Mouse (Mus musculus): ENCODE measurements around the gene Mettl1. TPM values are rescaled to one million over a fixed set of nuclear protein-coding genes. Genes with fewer than 3 reads are reported as not detected.
A peak's percentile ranks its signal among the peaks of the same experiment; 100 is the strongest.

The Mettl1 gene
- total and polyA plus RNA-seq, 3 experiments = 11.3 to 36.0 (median 33.4) TPM

DNA sequence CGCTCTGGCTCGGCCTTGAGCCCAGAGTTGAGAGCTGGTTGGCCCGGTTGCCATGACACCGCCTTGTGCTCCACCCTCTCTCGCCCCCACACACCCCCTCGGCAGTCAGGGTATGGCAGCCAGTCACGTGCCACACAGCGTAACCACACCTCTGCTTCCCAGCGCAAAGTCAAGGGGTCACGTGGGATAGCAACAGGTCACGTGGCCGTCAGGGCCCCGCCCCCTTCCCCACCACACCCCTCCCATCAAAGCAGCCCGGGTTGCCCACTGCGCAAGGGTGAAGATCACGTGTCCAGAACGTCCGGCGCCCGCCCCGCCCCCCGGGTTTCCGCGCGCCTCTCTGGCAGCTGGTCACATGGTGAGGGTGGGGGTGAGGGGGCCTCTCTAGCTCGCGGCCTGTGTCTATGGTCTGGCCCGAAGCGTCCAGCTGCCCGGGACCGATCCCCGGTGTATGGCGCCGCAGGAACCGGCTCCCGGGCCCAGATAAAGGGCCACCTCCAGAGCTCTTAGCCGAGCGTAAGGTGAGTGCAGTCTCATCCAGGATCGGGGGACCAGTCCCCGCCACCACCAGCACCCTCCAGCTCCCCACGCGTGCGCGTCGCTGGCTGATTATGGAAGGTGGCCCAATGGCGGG is 22.1 kb downstream of the Mettl1 start, which contains the start of gene Cdk4:
Gene Cdk4, plus strand, starts transcription at position 296 of the 634 bp plus-strand sequence.
- Histone ChIP-seq H3K4me3 (ENCODE audit: low read depth, low read length) (peak within 1 kb of the TSS; percentile 85), H3K9me3 (replicated peaks) (0 out of 2 replicates have a peak, but pooled peaks cover 2% of the 10 kb centered on the region), H3K27me3 (ENCODE audit: insufficient read depth, low read length) (peaks cover 32% of the 10 kb centered on the region), H3K36me3 (replicated peaks) (peaks cover 42% of the 10 kb centered on the region), H3K4me1 (ENCODE audit: insufficient read depth, low read depth, low read length) (peaks cover 67% of the 10 kb centered on the region)
- DNase-seq (ENCODE audit: low spot score) (peak; percentile 97), ATAC-seq (ENCODE audit: extremely low read depth, insufficient number of reproducible peaks, low FRiP score, poor library complexity, severe bottlenecking) (peak; percentile 85)
- TF ChIP-seq GATA2 (IDR thresholded peaks at IDR 0.05; ENCODE audit: borderline replicate concordance, low read depth, low read length) = no peak
- no peak for TF ChIP-seq TAL1 (conservative IDR thresholded peaks at IDR 0.05; ENCODE audit: low read depth, low read length)
- TF ChIP-seq GATA1 (IDR thresholded peaks at IDR 0.05; ENCODE audit: borderline replicate concordance, low read length) = no peak
- TF ChIP-seq CTCF (IDR thresholded peaks at IDR 0.05; ENCODE audit: low read depth, low read length) = no peak
- no peak for TF ChIP-seq POLR2AphosphoS5 (IDR thresholded peaks at IDR 0.05; ENCODE audit: insufficient replicate concordance, low read depth, low read length)

DNA sequence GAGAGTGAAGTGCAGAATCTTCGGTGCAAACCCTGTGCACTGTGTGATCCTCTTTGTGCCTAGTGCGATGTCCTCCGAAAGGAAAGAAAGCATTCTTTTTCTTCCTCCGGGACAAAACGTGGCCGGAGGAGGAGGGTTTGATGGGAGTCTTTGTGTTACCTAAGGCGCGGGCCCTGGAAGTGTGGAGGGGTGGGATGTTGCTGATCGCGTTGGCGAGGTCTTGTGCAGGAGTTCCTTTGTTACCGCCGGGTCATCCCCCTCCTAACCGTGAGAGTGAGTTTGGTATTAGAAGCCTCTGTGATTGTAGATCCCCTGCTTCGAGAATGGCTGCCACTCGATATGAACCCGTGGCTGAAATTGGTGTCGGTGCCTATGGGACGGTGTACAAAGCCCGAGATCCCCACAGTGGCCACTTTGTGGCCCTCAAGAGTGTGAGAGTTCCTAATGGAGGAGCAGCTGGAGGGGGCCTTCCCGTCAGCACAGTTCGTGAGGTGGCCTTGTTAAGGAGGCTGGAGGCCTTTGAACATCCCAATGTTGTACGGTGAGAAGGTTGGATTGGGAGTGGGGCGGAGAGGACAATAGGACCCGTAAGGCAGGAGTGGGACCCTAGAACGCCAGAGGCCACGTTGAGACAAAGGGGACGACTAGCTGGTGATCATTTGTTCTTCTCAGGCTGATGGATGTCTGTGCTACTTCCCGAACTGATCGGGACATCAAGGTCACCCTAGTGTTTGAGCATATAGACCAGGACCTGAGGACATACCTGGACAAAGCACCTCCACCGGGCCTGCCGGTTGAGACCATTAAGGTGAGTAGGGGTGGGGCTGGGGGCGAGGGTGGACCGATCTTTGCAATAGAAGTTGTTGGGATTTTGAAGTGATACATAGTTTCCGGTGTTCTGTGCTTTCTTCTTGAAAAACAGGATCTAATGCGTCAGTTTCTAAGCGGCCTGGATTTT is 23.0 kb downstream of the Mettl1 start:
- Histone ChIP-seq H3K4me1 (ENCODE audit: insufficient read depth, low read depth, low read length) (peaks cover 68% of the 10 kb centered on the region), H3K36me3 (replicated peaks) (peaks cover 49% of the 10 kb centered on the region), H3K9me3 (replicated peaks) (0 out of 2 replicates have a peak, but pooled peaks cover 2% of the 10 kb centered on the region), H3K27me3 (ENCODE audit: insufficient read depth, low read length) (peaks cover 24% of the 10 kb centered on the region), H3K4me3 (ENCODE audit: low read depth, low read length) (peak overlapping the region; percentile 85)
- no peak for ATAC-seq (ENCODE audit: extremely low read depth, insufficient number of reproducible peaks, low FRiP score, poor library complexity, severe bottlenecking)
- DNase-seq (ENCODE audit: low spot score) = no peak
- TF ChIP-seq TAL1 (conservative IDR thresholded peaks at IDR 0.05; ENCODE audit: low read depth, low read length) (no peak), GATA2 (IDR thresholded peaks at IDR 0.05; ENCODE audit: borderline replicate concordance, low read depth, low read length) (no peak), GATA1 (IDR thresholded peaks at IDR 0.05; ENCODE audit: borderline replicate concordance, low read length) (no peak), POLR2AphosphoS5 (IDR thresholded peaks at IDR 0.05; ENCODE audit: insufficient replicate concordance, low read depth, low read length) (no peak), CTCF (IDR thresholded peaks at IDR 0.05; ENCODE audit: low read depth, low read length) (no peak)

DNA sequence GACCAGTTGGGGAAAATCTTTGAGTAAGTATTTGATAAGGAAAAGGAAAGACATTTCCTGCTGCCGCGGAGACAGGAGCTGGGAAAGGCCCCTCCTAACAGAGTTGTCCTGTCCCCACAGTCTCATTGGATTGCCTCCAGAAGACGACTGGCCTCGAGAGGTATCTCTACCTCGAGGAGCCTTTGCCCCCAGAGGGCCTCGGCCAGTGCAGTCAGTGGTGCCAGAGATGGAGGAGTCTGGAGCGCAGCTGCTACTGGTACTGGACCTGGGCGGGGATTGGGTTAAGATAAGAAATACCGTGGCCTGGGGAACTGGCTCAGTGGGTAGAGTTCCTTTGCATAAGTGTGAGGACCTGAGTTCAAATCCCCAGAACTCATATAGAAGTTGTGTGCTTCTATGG is 24.8 kb downstream of the Mettl1 start:
- Histone ChIP-seq H3K4me3 (ENCODE audit: low read depth, low read length) (no peak overlapping the region; the same call in 1 of the 2 replicates), H3K9me3 (replicated peaks) (0 out of 2 replicates have a peak, but pooled peaks cover 2% of the 10 kb centered on the region), H3K4me1 (ENCODE audit: insufficient read depth, low read depth, low read length) (peaks cover 66% of the 10 kb centered on the region), H3K27me3 (ENCODE audit: insufficient read depth, low read length) (peaks cover 9% of the 10 kb centered on the region), H3K36me3 (replicated peaks) (peaks cover 51% of the 10 kb centered on the region)
- DNase-seq (ENCODE audit: low spot score) (no peak), ATAC-seq (ENCODE audit: extremely low read depth, insufficient number of reproducible peaks, low FRiP score, poor library complexity, severe bottlenecking) (no peak)
- TF ChIP-seq GATA1 (IDR thresholded peaks at IDR 0.05; ENCODE audit: borderline replicate concordance, low read length) (no peak), TAL1 (conservative IDR thresholded peaks at IDR 0.05; ENCODE audit: low read depth, low read length) (no peak), GATA2 (IDR thresholded peaks at IDR 0.05; ENCODE audit: borderline replicate concordance, low read depth, low read length) (no peak), POLR2AphosphoS5 (IDR thresholded peaks at IDR 0.05; ENCODE audit: insufficient replicate concordance, low read depth, low read length) (no peak), CTCF (IDR thresholded peaks at IDR 0.05; ENCODE audit: low read depth, low read length) (no peak)

DNA sequence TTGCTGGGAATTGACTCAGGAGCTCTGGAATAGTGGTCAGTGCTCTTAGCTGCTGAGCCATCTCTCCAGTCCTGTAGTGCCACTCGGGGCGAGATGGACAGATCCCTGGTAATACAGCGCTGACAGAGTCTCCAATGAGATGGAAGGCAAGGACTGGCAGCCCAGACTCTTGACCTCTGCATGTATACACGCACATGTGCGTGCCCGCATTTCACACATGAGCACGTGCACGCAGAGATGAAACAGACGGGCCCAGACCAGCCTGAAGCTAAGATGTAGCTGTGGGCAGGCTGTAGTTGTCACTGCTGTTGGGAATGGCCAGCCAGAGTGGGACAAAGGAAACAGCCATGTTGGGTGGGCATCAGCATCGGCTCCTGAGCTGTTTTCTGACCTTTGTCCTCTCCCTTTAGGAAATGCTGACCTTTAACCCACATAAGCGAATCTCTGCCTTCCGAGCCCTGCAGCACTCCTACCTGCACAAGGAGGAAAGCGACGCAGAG is 25.4 kb downstream of the Mettl1 start:
- H3K4me3 ChIP-seq (ENCODE audit: low read depth, low read length) = peak overlapping the region; percentile 2; the same call in 1 of the 2 replicates
- ATAC-seq (ENCODE audit: extremely low read depth, insufficient number of reproducible peaks, low FRiP score, poor library complexity, severe bottlenecking) (no peak), DNase-seq (ENCODE audit: low spot score) (no peak)
- H3K4me1 ChIP-seq (ENCODE audit: insufficient read depth, low read depth, low read length) = peaks cover 69% of the 10 kb centered on the region
- peaks cover 54% of the 10 kb centered on the region for H3K36me3 ChIP-seq (replicated peaks)
- 0 out of 2 replicates have a peak, but pooled peaks cover 2% of the 10 kb centered on the region for H3K9me3 ChIP-seq (replicated peaks)
- TF ChIP-seq GATA2 (IDR thresholded peaks at IDR 0.05; ENCODE audit: borderline replicate concordance, low read depth, low read length) = no peak
- no peak for TF ChIP-seq TAL1 (conservative IDR thresholded peaks at IDR 0.05; ENCODE audit: low read depth, low read length)
- no peak for TF ChIP-seq POLR2AphosphoS5 (IDR thresholded peaks at IDR 0.05; ENCODE audit: insufficient replicate concordance, low read depth, low read length)
- no peak for TF ChIP-seq GATA1 (IDR thresholded peaks at IDR 0.05; ENCODE audit: borderline replicate concordance, low read length)
- no peak for TF ChIP-seq CTCF (IDR thresholded peaks at IDR 0.05; ENCODE audit: low read depth, low read length)
- H3K27me3 ChIP-seq (ENCODE audit: insufficient read depth, low read length) = peaks cover 4% of the 10 kb centered on the region; the same call in 1 of the 2 replicates

DNA sequence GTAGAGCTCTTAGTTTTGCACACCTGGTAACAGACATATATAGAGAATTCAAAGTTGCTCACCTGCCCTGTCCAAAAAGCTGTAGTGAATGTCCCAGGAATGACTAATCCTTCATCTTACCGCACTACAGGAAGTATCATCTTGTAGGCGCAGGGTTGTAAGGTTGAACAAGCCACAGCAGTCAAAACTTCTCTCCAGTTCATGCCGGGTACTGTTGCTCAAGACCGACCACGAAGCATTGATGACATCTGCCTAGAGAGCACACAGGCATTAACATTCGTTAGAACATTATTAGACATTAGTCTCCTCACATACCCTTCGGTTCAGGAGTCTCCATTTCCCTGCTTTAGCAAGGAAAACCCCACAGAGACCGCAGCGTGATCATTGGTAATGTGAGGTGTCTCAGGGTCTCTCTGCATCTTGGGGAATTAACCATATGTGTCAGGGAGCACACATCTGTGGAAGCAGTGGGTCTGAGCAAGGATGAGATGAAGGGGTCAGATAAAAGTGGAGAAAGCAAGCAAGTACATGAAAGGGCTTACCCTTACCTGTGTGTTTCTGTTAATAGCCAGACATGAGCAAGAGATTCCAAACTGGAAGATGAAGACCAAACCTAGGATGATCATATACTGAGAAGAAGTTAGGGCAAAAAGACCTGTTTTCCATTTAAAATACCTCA is 27.3 kb downstream of the Mettl1 start:
- ATAC-seq (ENCODE audit: extremely low read depth, insufficient number of reproducible peaks, low FRiP score, poor library complexity, severe bottlenecking) (no peak), DNase-seq (ENCODE audit: low spot score) (no peak)
- H3K4me3 ChIP-seq (ENCODE audit: low read depth, low read length) = peak overlapping the region; percentile 72; the same call in 1 of the 2 replicates
- peaks cover 54% of the 10 kb centered on the region for H3K36me3 ChIP-seq (replicated peaks)
- 0 out of 2 replicates have a peak, but pooled peaks cover 2% of the 10 kb centered on the region for H3K9me3 ChIP-seq (replicated peaks)
- no peak for TF ChIP-seq GATA2 (IDR thresholded peaks at IDR 0.05; ENCODE audit: borderline replicate concordance, low read depth, low read length)
- TF ChIP-seq POLR2AphosphoS5 (IDR thresholded peaks at IDR 0.05; ENCODE audit: insufficient replicate concordance, low read depth, low read length) = no peak
- TF ChIP-seq GATA1 (IDR thresholded peaks at IDR 0.05; ENCODE audit: borderline replicate concordance, low read length) = no peak
- no peak for TF ChIP-seq TAL1 (conservative IDR thresholded peaks at IDR 0.05; ENCODE audit: low read depth, low read length)
- TF ChIP-seq CTCF (IDR thresholded peaks at IDR 0.05; ENCODE audit: low read depth, low read length) = no peak
- H3K27me3 ChIP-seq (ENCODE audit: insufficient read depth, low read length) = no peaks in the 10 kb centered on the region
- H3K4me1 ChIP-seq (ENCODE audit: insufficient read depth, low read depth, low read length) = peaks cover 59% of the 10 kb centered on the region

All from G1E (cell line).